Mouse (Mus musculus) CH12.LX (cell line): Measurements from ENCODE around the gene Mrgprh. TPM values are rescaled to one million over a fixed set of nuclear protein-coding genes. Genes with fewer than 3 reads are reported as not detected.

Source experiments
- DNase-seq: peaks from one replicate; pipeline ENCODE4 v3.0.0-alpha.2; 2013; ENCODE audit errors: extremely low read depth
- H3K27ac ChIP-seq: 2 replicates; pipeline ENCODE4 v1.5.1; 2012; ENCODE audit warnings: low read depth, mild to moderate bottlenecking, control low read depth, moderate library complexity; ENCODE audit not compliant: insufficient read depth
- H3K27me3 ChIP-seq: replicated peaks from 2 replicates; pipeline ENCODE3; 2012; ENCODE audit warnings: inconsistent platforms
- H3K36me3 ChIP-seq, 2 experiments: replicated peaks in 1 of 2; 2 replicates each; pipeline versions ENCODE3 to v1.6.1; 2012; ENCODE audit warnings: inconsistent platforms in 1 of 2, low read length in 1 of 2, mild to moderate bottlenecking in 1 of 2, mixed read lengths in 1 of 2, moderate library complexity in 1 of 2; ENCODE audit not compliant: control insufficient read depth in 1 of 2, insufficient read depth in 1 of 2
- H3K4me1 ChIP-seq, 2 experiments: 2 replicates each; pipeline ENCODE4 v1.6.1; 2012; ENCODE audit warnings: inconsistent platforms in 1 of 2, moderate library complexity in 1 of 2; ENCODE audit not compliant: insufficient read depth in 2 of 2, control insufficient read depth in 1 of 2
- H3K4me2 ChIP-seq: 2 replicates; pipeline ENCODE4 v1.6.1; 2012; ENCODE audit warnings: low read depth, mild to moderate bottlenecking, control low read depth; ENCODE audit not compliant: poor library complexity, insufficient read depth, severe bottlenecking
- H3K4me3 ChIP-seq, 3 experiments: fragments of 150-350 bp in 1 of 3; sonication (generic) in 1 of 3; replicated peaks in 1 of 3; 2 replicates each; pipeline versions ENCODE3 to v1.5.1; 2011 to 2012; ENCODE audit warnings: low read depth in 2 of 3, low read length in 2 of 3, mild to moderate bottlenecking in 2 of 3, moderate library complexity in 2 of 3, control low read depth in 1 of 3, improper control_type of control experiment in 1 of 3, inconsistent platforms in 1 of 3, mixed read lengths in 1 of 3; ENCODE audit not compliant: poor library complexity in 1 of 3
- H3K79me2 ChIP-seq: replicated peaks from 2 replicates; pipeline ENCODE4 v1.6.1; 2012; ENCODE audit warnings: mild to moderate bottlenecking, moderate library complexity; ENCODE audit not compliant: control insufficient read depth, poor library complexity, insufficient read depth, severe bottlenecking; ENCODE audit errors: extremely low read depth
- H3K9ac ChIP-seq: 2 replicates; pipeline ENCODE4 v1.6.1; 2012; ENCODE audit warnings: low read depth, mild to moderate bottlenecking, control low read depth, moderate library complexity; ENCODE audit not compliant: insufficient read depth
- H3K9me3 ChIP-seq: replicated peaks from 2 replicates; pipeline ENCODE3; 2012; ENCODE audit warnings: low read length, inconsistent platforms, mixed read lengths
- BHLHE40 ChIP-seq: IDR thresholded peaks from 2 replicates; pipeline ENCODE4 v1.6.1; 2011; ENCODE audit warnings: mild to moderate bottlenecking, low read depth, low read length, improper control_type of control experiment
- CHD2 ChIP-seq: IDR thresholded peaks from 2 replicates; pipeline ENCODE4 v1.6.1; 2011; ENCODE audit warnings: low read length, improper control_type of control experiment
- ELF1 ChIP-seq: IDR thresholded peaks from 2 replicates; pipeline ENCODE4 v1.6.1; 2014; ENCODE audit warnings: low read depth, mild to moderate bottlenecking, inconsistent platforms, low read length, improper control_type of control experiment
- EP300 ChIP-seq: IDR thresholded peaks from 2 replicates; pipeline ENCODE4 v1.6.1; 2011; ENCODE audit warnings: low read length, improper control_type of control experiment
- HCFC1 ChIP-seq: IDR thresholded peaks from 2 replicates; pipeline ENCODE4 v1.6.1; 2012; ENCODE audit warnings: low read depth, mild to moderate bottlenecking, inconsistent platforms, low read length, improper control_type of control experiment
- JUND ChIP-seq: conservative IDR thresholded peaks from 2 replicates; pipeline ENCODE4 v1.6.1; 2011; ENCODE audit warnings: low read depth, low read length, improper control_type of control experiment
- MAZ ChIP-seq: IDR thresholded peaks from 2 replicates; pipeline ENCODE4 v1.6.1; 2012; ENCODE audit warnings: low read depth, mild to moderate bottlenecking, inconsistent platforms, low read length, improper control_type of control experiment, moderate library complexity
- MEF2A ChIP-seq: IDR thresholded peaks from 2 replicates; pipeline ENCODE4 v1.6.1; 2014; ENCODE audit warnings: low read depth, mild to moderate bottlenecking, inconsistent platforms, low read length, improper control_type of control experiment, borderline replicate concordance
- MXI1 ChIP-seq: IDR thresholded peaks from 2 replicates; pipeline ENCODE4 v1.6.1; 2011; ENCODE audit warnings: mild to moderate bottlenecking, low read depth, low read length, improper control_type of control experiment
- NELFE ChIP-seq: IDR thresholded peaks from 2 replicates; pipeline ENCODE4 v1.6.1; 2011; ENCODE audit warnings: low read depth, low read length, improper control_type of control experiment
- NRF1 ChIP-seq: IDR thresholded peaks from 2 replicates; pipeline ENCODE4 v1.6.1; 2014; ENCODE audit warnings: low read depth, mild to moderate bottlenecking, inconsistent platforms, low read length, improper control_type of control experiment, moderate library complexity
- PAX5 ChIP-seq: IDR thresholded peaks from 2 replicates; pipeline ENCODE4 v1.6.1; 2012; ENCODE audit warnings: low read length, inconsistent platforms, mixed read lengths
- SIN3A ChIP-seq: IDR thresholded peaks from 2 replicates; pipeline ENCODE4 v1.6.1; 2012; ENCODE audit warnings: low read length, improper control_type of control experiment, inconsistent platforms
- SMC3 ChIP-seq: IDR thresholded peaks from 2 replicates; pipeline ENCODE4 v1.6.1; 2011; ENCODE audit warnings: low read depth, low read length, improper control_type of control experiment
- TBP ChIP-seq: conservative IDR thresholded peaks from 2 replicates; pipeline ENCODE4 v1.6.1; 2011; ENCODE audit warnings: low read depth, low read length, improper control_type of control experiment
- TCF12 ChIP-seq: IDR thresholded peaks from 2 replicates; pipeline ENCODE4 v1.6.1; 2014; ENCODE audit warnings: low read depth, mild to moderate bottlenecking, inconsistent platforms, low read length, improper control_type of control experiment
- UBTF ChIP-seq: IDR thresholded peaks from 2 replicates; pipeline ENCODE4 v1.6.1; 2012; ENCODE audit warnings: low read depth, mild to moderate bottlenecking, inconsistent platforms, low read length, improper control_type of control experiment, moderate library complexity
- USF1 ChIP-seq: IDR thresholded peaks from 2 replicates; pipeline ENCODE4 v1.6.1; 2014; ENCODE audit warnings: low read depth, mild to moderate bottlenecking, inconsistent platforms, low read length, improper control_type of control experiment
- USF2 ChIP-seq: conservative IDR thresholded peaks from 2 replicates; pipeline ENCODE4 v1.6.1; 2011; ENCODE audit warnings: low read depth, low read length, improper control_type of control experiment
- ZKSCAN1 ChIP-seq: IDR thresholded peaks from 2 replicates; pipeline ENCODE4 v1.6.1; 2012; ENCODE audit warnings: low read depth, inconsistent platforms, low read length, improper control_type of control experiment, borderline replicate concordance
- ZNF384 ChIP-seq: IDR thresholded peaks from 2 replicates; pipeline ENCODE4 v1.6.1; 2012; ENCODE audit warnings: low read depth, low read length, improper control_type of control experiment, inconsistent platforms
- dilution Hi-C: fragments of 300-500 bp; cut with MboI; formaldehyde crosslinking; loops from 2 replicates; pipeline ENCODE4 v1.14.3; 2020; ENCODE audit warnings: low sequenced_read_pairs; ENCODE audit not compliant: extremely low pct_unique_long_range_greater_than_20kb, extremely low pct_ligation_motif_present
- in situ Hi-C: fragments of 300-500 bp; cut with MboI; formaldehyde crosslinking; loops from 3 replicates; pipeline ENCODE4 v1.14.3; 2019; ENCODE audit warnings: low sequenced_read_pairs, low pct_ligation_motif_present, low pct_unique_long_range_greater_than_20kb, mixed read lengths
- polyA plus RNA-seq: library from polyadenylated mRNA; unstranded; fragments of >175 nt; gene quantifications from 2 replicates; pipeline ENCODE4 v1.2.1, GENCODE M21; 2012; ENCODE audit warnings: low read depth; ENCODE audit not compliant: insufficient read length
- total RNA-seq, 2 experiments: library from RNA; depleted of rRNA; stranded (reverse); fragments of 300-350 nt in 1 of 2; fragments of >200 nt in 1 of 2; gene quantifications; 2 replicates each; pipeline ENCODE4 v1.2.3; 2012 to 2014

Mrgprh gene
- total and polyA plus RNA-seq, 3 experiments: not detected

DNA sequence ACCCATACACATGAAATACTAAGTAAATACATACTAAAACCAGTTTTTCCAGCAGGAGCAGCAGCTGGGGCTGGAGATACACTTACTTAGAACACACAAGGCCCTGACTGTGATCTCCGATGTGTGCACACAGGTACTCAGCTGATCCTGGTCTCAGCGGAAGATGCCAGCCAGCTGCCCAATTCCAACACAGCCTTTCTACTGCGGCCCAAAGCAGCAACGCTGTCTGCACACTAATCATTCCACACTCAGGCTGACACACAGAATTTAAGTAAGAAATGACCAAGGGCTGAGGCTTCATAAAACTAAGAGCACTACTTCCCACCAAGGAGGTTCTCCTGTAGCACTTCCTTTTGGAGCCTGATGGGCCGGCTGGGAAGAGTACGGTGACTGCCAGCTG, 26.5 kb downstream of the Mrgprh start:
- Histone ChIP-seq H3K4me3 (no peak overlapping the region), H3K4me1 (peaks cover 0 to 11% of the 10 kb centered on the region in 2 experiments; a peak in 2 of 4 replicates), H3K27ac (no peak overlapping the region), H3K4me2 (no peak overlapping the region), H3K9ac (no peak overlapping the region), H3K79me2 (no peaks in the 10 kb centered on the region), H3K36me3 (peaks cover 23 to 72% of the 10 kb centered on the region in 2 experiments), H3K27me3 (no peaks in the 10 kb centered on the region), H3K9me3 (no peaks in the 10 kb centered on the region)
- dilution Hi-C loops (no loop called here), in situ Hi-C loops (no loop called here)
- DNase-seq: no peak
- TF ChIP-seq UBTF: no peak
- TF ChIP-seq EP300: no peak
- no peak for TF ChIP-seq ZKSCAN1
- no peak for TF ChIP-seq SMC3
- no peak for TF ChIP-seq USF1
- no peak for TF ChIP-seq PAX5
- TF ChIP-seq CHD2: no peak
- no peak for TF ChIP-seq TCF12
- no peak for TF ChIP-seq BHLHE40
- no peak for TF ChIP-seq USF2

- no peak overlapping the region for H3K27ac ChIP-seq
- H3K4me1 ChIP-seq: peaks cover 0 to 11% of the 10 kb centered on the region in 2 experiments; a peak in 2 of 4 replicates
- no peak overlapping the region for H3K4me3 ChIP-seq
- H3K9ac ChIP-seq: no peak overlapping the region
- no peaks in the 10 kb centered on the region for H3K9me3 ChIP-seq
- no peaks in the 10 kb centered on the region for H3K79me2 ChIP-seq
- no peaks in the 10 kb centered on the region for H3K27me3 ChIP-seq
- TF ChIP-seq UBTF (no peak), TBP (no peak), HCFC1 (no peak), MXI1 (no peak), TCF12 (no peak), MAZ (no peak), ELF1 (no peak), ZNF384 (no peak), NRF1 (no peak), MEF2A (no peak), SIN3A (no peak), NELFE (no peak), CHD2 (no peak), PAX5 (no peak), JUND (no peak)
- H3K4me2 ChIP-seq: no peak overlapping the region
- in situ Hi-C loops (no loop called here), dilution Hi-C loops (no loop called here)
- peaks cover 23 to 66% of the 10 kb centered on the region in 2 experiments for H3K36me3 ChIP-seq
- DNase-seq: no peak
These were observed 27.8 kb downstream of the Mrgprh start for GRCm38 (mm10) chr17:12903372-12904333.
